Mouse (Mus musculus): ENCODE results near the gene Slc35a2. TPM values are rescaled to one million over a fixed set of nuclear protein-coding genes. Genes with fewer than 3 reads are reported as not detected.

Slc35a2 gene
- polyA plus RNA-seq (2012): 4.4 and 4.8 TPM in 2 replicates

GRCm38 (mm10) chrX:7883841-7884567 lies at the start of gene Slc35a2:
Gene Slc35a2, plus strand, starts transcription at chrX:7884028.
- Histone ChIP-seq H3K4me3 (replicated peaks) (peak within 1 kb of the TSS; percentile 75), H3K4me1 (ENCODE audit: control insufficient read depth) (peaks cover 31% of the 10 kb centered on the region), H3K27me3 (ENCODE audit: control insufficient read depth) (peaks cover 4% of the 10 kb centered on the region; the same call in 1 of the 2 replicates), H3K36me3 (ENCODE audit: control insufficient read depth) (peaks cover 13% of the 10 kb centered on the region), H3K9me3 (ENCODE audit: control insufficient read depth, low read length) (no peaks in the 10 kb centered on the region)
- TF ChIP-seq GATA1 (IDR thresholded peaks at IDR 0.05; ENCODE audit: low read length) (no peak), TAL1 (IDR thresholded peaks at IDR 0.05; ENCODE audit: low read length) (no peak)

GRCm38 (mm10) chrX:7837146-7837545 lies 46.7 kb upstream of the Slc35a2 start:
- peaks cover 11% of the 10 kb centered on the region for H3K9me3 ChIP-seq (ENCODE audit: control insufficient read depth, low read length)
- H3K36me3 ChIP-seq (ENCODE audit: control insufficient read depth): no peaks in the 10 kb centered on the region; the same call in none of the 2 replicates
- TF ChIP-seq TAL1 (IDR thresholded peaks at IDR 0.05; ENCODE audit: low read length) (peak; percentile 58), GATA1 (IDR thresholded peaks at IDR 0.05; ENCODE audit: low read length) (peak; percentile 72)
- peak overlapping the region; percentile 38 for H3K4me3 ChIP-seq (replicated peaks)
- peaks cover 73% of the 10 kb centered on the region for H3K4me1 ChIP-seq (ENCODE audit: control insufficient read depth)
- no peaks in the 10 kb centered on the region; the same call in 1 of the 2 replicates for H3K27me3 ChIP-seq (ENCODE audit: control insufficient read depth)

- no peak for TF ChIP-seq GATA1 (IDR thresholded peaks at IDR 0.05; ENCODE audit: low read length)
- no peak for TF ChIP-seq TAL1 (IDR thresholded peaks at IDR 0.05; ENCODE audit: low read length)
- H3K4me1 ChIP-seq (ENCODE audit: control insufficient read depth): peaks cover 71% of the 10 kb centered on the region
- peaks cover 32% of the 10 kb centered on the region for H3K36me3 ChIP-seq (ENCODE audit: control insufficient read depth)
- H3K27me3 ChIP-seq (ENCODE audit: control insufficient read depth): no peaks in the 10 kb centered on the region; the same call in 1 of the 2 replicates
- H3K4me3 ChIP-seq (replicated peaks): peak overlapping the region; percentile 94
- H3K9me3 ChIP-seq (ENCODE audit: control insufficient read depth, low read length): peaks cover 12% of the 10 kb centered on the region
Measured at GRCm38 (mm10) chrX:7840842-7841162, 43.0 kb upstream of the Slc35a2 start.

GRCm38 (mm10) chrX:7841163-7842162 lies 42.4 kb upstream of the Slc35a2 start, which contains the start of gene Otud5:
Gene Otud5, plus strand, starts transcription at chrX:7841364.
- H3K4me1 ChIP-seq (ENCODE audit: control insufficient read depth): peaks cover 69% of the 10 kb centered on the region
- peak within 1 kb of the TSS; percentile 94 for H3K4me3 ChIP-seq (replicated peaks)
- H3K36me3 ChIP-seq (ENCODE audit: control insufficient read depth): peaks cover 39% of the 10 kb centered on the region
- H3K27me3 ChIP-seq (ENCODE audit: control insufficient read depth): no peaks in the 10 kb centered on the region; the same call in 1 of the 2 replicates
- TF ChIP-seq GATA1 (IDR thresholded peaks at IDR 0.05; ENCODE audit: low read length) (peak; percentile 97), TAL1 (IDR thresholded peaks at IDR 0.05; ENCODE audit: low read length) (peak; percentile 66)
- peaks cover 10% of the 10 kb centered on the region for H3K9me3 ChIP-seq (ENCODE audit: control insufficient read depth, low read length)

GRCm38 (mm10) chrX:7842318-7842717 lies 41.5 kb upstream of the Slc35a2 start:
- TF ChIP-seq TAL1 (IDR thresholded peaks at IDR 0.05; ENCODE audit: low read length) (no peak), GATA1 (IDR thresholded peaks at IDR 0.05; ENCODE audit: low read length) (no peak)
- Histone ChIP-seq H3K4me3 (replicated peaks) (peak overlapping the region; percentile 94), H3K36me3 (ENCODE audit: control insufficient read depth) (peaks cover 46% of the 10 kb centered on the region), H3K27me3 (ENCODE audit: control insufficient read depth) (no peaks in the 10 kb centered on the region; the same call in 1 of the 2 replicates), H3K9me3 (ENCODE audit: control insufficient read depth, low read length) (peaks cover 10% of the 10 kb centered on the region), H3K4me1 (ENCODE audit: control insufficient read depth) (peaks cover 66% of the 10 kb centered on the region)

GRCm38 (mm10) chrX:7847845-7848244 lies 36.0 kb upstream of the Slc35a2 start:
- peaks cover 35% of the 10 kb centered on the region for H3K4me1 ChIP-seq (ENCODE audit: control insufficient read depth)
- H3K36me3 ChIP-seq (ENCODE audit: control insufficient read depth): peaks cover 93% of the 10 kb centered on the region
- no peak overlapping the region for H3K4me3 ChIP-seq (replicated peaks)
- no peaks in the 10 kb centered on the region for H3K9me3 ChIP-seq (ENCODE audit: control insufficient read depth, low read length)
- TF ChIP-seq TAL1 (IDR thresholded peaks at IDR 0.05; ENCODE audit: low read length) (no peak), GATA1 (IDR thresholded peaks at IDR 0.05; ENCODE audit: low read length) (no peak)
- H3K27me3 ChIP-seq (ENCODE audit: control insufficient read depth): no peaks in the 10 kb centered on the region

- peaks cover 13% of the 10 kb centered on the region for H3K4me1 ChIP-seq (ENCODE audit: control insufficient read depth)
- TF ChIP-seq GATA1 (IDR thresholded peaks at IDR 0.05; ENCODE audit: low read length): no peak
- TF ChIP-seq TAL1 (IDR thresholded peaks at IDR 0.05; ENCODE audit: low read length): no peak
- H3K4me3 ChIP-seq (replicated peaks): no peak overlapping the region
- no peaks in the 10 kb centered on the region for H3K9me3 ChIP-seq (ENCODE audit: control insufficient read depth, low read length)
- no peaks in the 10 kb centered on the region for H3K27me3 ChIP-seq (ENCODE audit: control insufficient read depth)
- peaks cover 87% of the 10 kb centered on the region for H3K36me3 ChIP-seq (ENCODE audit: control insufficient read depth)
Measured at GRCm38 (mm10) chrX:7854578-7854977, 29.2 kb upstream of the Slc35a2 start.

GRCm38 (mm10) chrX:7859191-7859753 lies 24.6 kb upstream of the Slc35a2 start:
- Histone ChIP-seq H3K27me3 (ENCODE audit: control insufficient read depth) (no peaks in the 10 kb centered on the region), H3K4me1 (ENCODE audit: control insufficient read depth) (peaks cover 37% of the 10 kb centered on the region), H3K9me3 (ENCODE audit: control insufficient read depth, low read length) (no peaks in the 10 kb centered on the region), H3K4me3 (replicated peaks) (no peak overlapping the region), H3K36me3 (ENCODE audit: control insufficient read depth) (peaks cover 82% of the 10 kb centered on the region)
- no peak for TF ChIP-seq TAL1 (IDR thresholded peaks at IDR 0.05; ENCODE audit: low read length)
- TF ChIP-seq GATA1 (IDR thresholded peaks at IDR 0.05; ENCODE audit: low read length): no peak
